8 mouse cellular contexts compared by ENCODE assay signal in the genomic region with DNA sequence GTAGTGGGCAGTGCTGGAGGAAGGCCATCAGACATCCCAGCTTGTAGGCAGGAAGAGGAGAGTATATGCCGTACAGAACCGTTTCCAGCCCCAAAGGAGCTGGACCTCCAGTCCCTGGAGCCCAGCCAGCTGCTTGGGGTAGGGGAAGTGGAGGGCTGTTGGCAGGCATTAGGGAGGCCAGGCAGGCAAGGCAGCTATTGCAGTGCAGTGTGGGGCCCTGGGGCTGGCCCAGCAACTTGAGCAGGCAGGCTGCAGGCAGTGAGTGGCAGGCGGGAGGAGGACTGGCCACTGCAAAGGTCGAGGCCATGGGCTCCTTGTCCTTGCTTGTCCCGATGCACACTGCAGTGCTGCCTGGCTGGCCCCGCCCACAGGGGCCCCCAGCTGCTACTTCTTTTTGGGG. TPM values are rescaled to one million over a fixed set of nuclear protein-coding genes. Genes with fewer than 3 reads are reported as not detected.
DNase-seq lines count a peak whose midpoint lies in the region; ATAC-seq and TF ChIP-seq lines count a peak whose summit lies in the region.

No protein-coding gene starts in this region.

- H3K4me2 ChIP-seq in forebrain, embryonic 13.5 days, result no peak overlapping the region
- H3K4me2 ChIP-seq in kidney, embryonic 14.5 days (replicated peaks; ENCODE audit: low read depth, low read length), result no peak overlapping the region
- H3K4me2 ChIP-seq in midbrain, postnatal 0 days (ENCODE audit: low read depth, low read length, poor library complexity, severe bottlenecking), result no peak overlapping the region

- intact Hi-C loops in left cerebral cortex, adult 2 months (cut with DNase I), result no loop called here

- TF ChIP-seq CTCF in left cerebral cortex, adult 2 months (IDR thresholded peaks at IDR 0.05), result no peak
- TF ChIP-seq CTCF in midbrain, postnatal 0 days (IDR thresholded peaks at IDR 0.05), result no peak

- no peak for DNase-seq in left cerebral cortex, adult 2 months (ENCODE audit: extremely low spot score in 1 of 2, low spot score in 2 of 2)
- no peak for DNase-seq in left cerebral cortex, adult 9 months (ENCODE audit: low spot score in 2 of 2)
- DNase-seq in adrenal gland, postnatal 14 days, result peak; percentile 80
- DNase-seq in midbrain, postnatal 0 days (ENCODE audit: low spot score), result peak; percentile 73
- no peak for DNase-seq in layer of hippocampus, postnatal 36 days
- no peak for DNase-seq in retina, postnatal 1 day

- no peaks in the 10 kb centered on the region for H3K9me3 ChIP-seq in forebrain, embryonic 13.5 days (replicated peaks)
- H3K9me3 ChIP-seq in kidney, embryonic 14.5 days (ENCODE audit: control insufficient read depth, low read length), result no peaks in the 10 kb centered on the region
- no peaks in the 10 kb centered on the region for H3K9me3 ChIP-seq in midbrain, postnatal 0 days (ENCODE audit: low read length)

- H3K4me3 ChIP-seq in left cerebral cortex, adult 2 months, result no peak overlapping the region
- no peak overlapping the region for H3K4me3 ChIP-seq in forebrain, embryonic 13.5 days
- no peak overlapping the region for H3K4me3 ChIP-seq in kidney, embryonic 14.5 days (ENCODE audit: low read length)
- no peak overlapping the region for H3K4me3 ChIP-seq in midbrain, postnatal 0 days (ENCODE audit: low read depth, low read length)

- WGBS in forebrain, embryonic 13.5 days, result 34% methylated on average over 6 of the region's 6 CpGs
- 15% methylated on average over 6 of the region's 6 CpGs for WGBS in kidney, embryonic 14.5 days
- WGBS in midbrain, postnatal 0 days, result 26% methylated on average over 5 of the region's 6 CpGs

- no peaks in the 10 kb centered on the region for H3K27me3 ChIP-seq in forebrain, embryonic 13.5 days
- no peaks in the 10 kb centered on the region for H3K27me3 ChIP-seq in kidney, embryonic 14.5 days (ENCODE audit: control insufficient read depth, insufficient read depth, low read length)
- no peaks in the 10 kb centered on the region for H3K27me3 ChIP-seq in midbrain, postnatal 0 days (ENCODE audit: insufficient read depth, low read length)

- H3K27ac ChIP-seq in left cerebral cortex, adult 2 months, result peak overlapping the region; percentile 19; the same call in 1 of the 2 replicates
- no peak overlapping the region for H3K27ac ChIP-seq in forebrain, embryonic 13.5 days
- no peak overlapping the region for H3K27ac ChIP-seq in kidney, embryonic 14.5 days (ENCODE audit: low read depth, low read length)
- H3K27ac ChIP-seq in midbrain, postnatal 0 days (ENCODE audit: low read depth, low read length), result no peak overlapping the region

- H3K4me1 ChIP-seq in forebrain, embryonic 13.5 days, result peaks cover 6% of the 10 kb centered on the region
- H3K4me1 ChIP-seq in kidney, embryonic 14.5 days (ENCODE audit: control insufficient read depth, insufficient read depth, low read length), result peaks cover 8% of the 10 kb centered on the region
- H3K4me1 ChIP-seq in midbrain, postnatal 0 days (ENCODE audit: insufficient read depth, low read length), result no peaks in the 10 kb centered on the region

- no peak overlapping the region for H3K9ac ChIP-seq in forebrain, embryonic 13.5 days
- H3K9ac ChIP-seq in kidney, embryonic 14.5 days (ENCODE audit: low read depth, low read length), result no peak overlapping the region
- no peak overlapping the region for H3K9ac ChIP-seq in midbrain, postnatal 0 days (replicated peaks; ENCODE audit: low read length, poor library complexity, severe bottlenecking)

- no peaks in the 10 kb centered on the region for H3K36me3 ChIP-seq in forebrain, embryonic 13.5 days (ENCODE audit: poor library complexity, severe bottlenecking)
- peaks cover 18% of the 10 kb centered on the region; the same call in 1 of the 2 replicates for H3K36me3 ChIP-seq in kidney, embryonic 14.5 days (ENCODE audit: control insufficient read depth, insufficient read depth, low read length)
- no peaks in the 10 kb centered on the region for H3K36me3 ChIP-seq in midbrain, postnatal 0 days (ENCODE audit: insufficient read depth, low read length)

- peak; percentile 45; the same call in 1 of the 2 replicates for ATAC-seq in forebrain, embryonic 13.5 days
- ATAC-seq in kidney, embryonic 14.5 days (ENCODE audit: low FRiP score, low TSS enrichment), result peak; percentile 58; the same call in 1 of the 2 replicates
- 0 out of 2 replicates have a peak, but pooled peaks have one; percentile 31 for ATAC-seq in midbrain, postnatal 0 days (ENCODE audit: low FRiP score)

RNA-seq across cellular contexts. Expression of a gene that starts 52.1 kb away (rescaled TPM):
- total RNA-seq in left cerebral cortex, adult 2 months (2021), result 10 to 100 TPM; 15.0 to 15.2 TPM
- 16.7 and 19.4 TPM in 2 replicates for total RNA-seq in adrenal gland, postnatal 14 days (2021)
- 0.63 and 0.97 TPM in 2 replicates for polyA plus RNA-seq in forebrain, embryonic 13.5 days (2015; fragmentation: Nextera tagmentation; extraction: Ambion mirVana)
- polyA plus RNA-seq in kidney, embryonic 14.5 days (2014; fragmentation: Nextera tagmentation; extraction: Ambion mirVana), result 7.9 and 15.1 TPM in 2 replicates
- 6.2 and 8.4 TPM in 2 replicates for total RNA-seq in midbrain, postnatal 0 days (2014; rRNA removed)
- polyA plus RNA-seq in midbrain, postnatal 0 days (2015; fragmentation: Nextera tagmentation; extraction: Ambion mirVana), result 0.71 and 1.2 TPM in 2 replicates
- total RNA-seq in layer of hippocampus, postnatal 36 days (2021), result 10 to 100 TPM; 22.9 to 23.2 TPM

Comparison
In these comparisons a context has a peak if more than half of its experiments do, and no peak if none do; other contexts are left out.
1. DNase-seq: peak in adrenal gland, postnatal 14 days (single experiment) and midbrain, postnatal 0 days (single experiment); none in left cerebral cortex, adult 2 months (0 of 2), left cerebral cortex, adult 9 months (0 of 2), layer of hippocampus, postnatal 36 days (0 of 2) and retina, postnatal 1 day (single experiment).
2. Peak in every context shown above with its lines, with median percentiles within 50 percentile points of each other: ATAC-seq.